Mouse (Mus musculus): ENCODE measurements around the gene Clec16a.

- TF ChIP-seq CTCF (conservative IDR thresholded peaks at IDR 0.05; ENCODE audit: insufficient read depth, insufficient read length, low read depth, low read length) = no peak
- no peak for TF ChIP-seq POLR2A (IDR thresholded peaks at IDR 0.05; ENCODE audit: low read depth, low read length)
Observed at GRCm38 (mm10) chr16:10722882-10723544, 177.9 kb downstream of the Clec16a start.

Measured in kidney, adult 2 months (tissue).